Mouse (Mus musculus) myocyte (in vitro differentiated cells): ENCODE data around the gene Zfp697. TPM values are rescaled to one million over a fixed set of nuclear protein-coding genes. Genes with fewer than 3 reads are reported as not detected.

Experiments used
- H3K27me3 ChIP-seq: one replicate; pipeline ENCODE4 v1.6.1; 2011; ENCODE audit not compliant: control insufficient read depth, insufficient read depth, insufficient read length
- H3K36me3 ChIP-seq: one replicate; pipeline ENCODE4 v1.6.1; 2011; ENCODE audit not compliant: control insufficient read depth, insufficient read depth
- H3K4me2 ChIP-seq: one replicate; pipeline ENCODE4 v1.6.1; 2011; ENCODE audit warnings: low read depth, control low read depth
- H3K4me3 ChIP-seq: one replicate; pipeline ENCODE4 v1.5.1; 2011; ENCODE audit warnings: mild to moderate bottlenecking, control low read depth, moderate library complexity
- H3K79me2 ChIP-seq: one replicate; pipeline ENCODE4 v1.6.1; 2011; ENCODE audit not compliant: control insufficient read depth, insufficient read depth
- H3ac ChIP-seq: one replicate; pipeline ENCODE4 v1.6.1; 2011; ENCODE audit not compliant: control insufficient read depth, insufficient read length
- CEBPB ChIP-seq: IDR thresholded peaks from 2 replicates; pipeline ENCODE4 v1.6.1; 2011; ENCODE audit warnings: mild to moderate bottlenecking, moderate library complexity; ENCODE audit not compliant: poor library complexity, insufficient read depth, severe bottlenecking
- E2F4 ChIP-seq: IDR thresholded peaks from one replicate; pipeline ENCODE4 v1.6.1; 2011; ENCODE audit warnings: mild to moderate bottlenecking, control low read depth, moderate library complexity; ENCODE audit not compliant: insufficient read depth
- MAX ChIP-seq: IDR thresholded peaks from one replicate; pipeline ENCODE4 v1.6.1; 2011; ENCODE audit warnings: low read depth, mild to moderate bottlenecking, control low read depth
- MYOD1 ChIP-seq, 3 experiments: IDR thresholded peaks; one replicate each; pipeline ENCODE4 v1.6.1; 2011; ENCODE audit warnings: control low read depth in 2 of 3, low read depth in 2 of 3, mild to moderate bottlenecking in 2 of 3, moderate library complexity in 1 of 3; ENCODE audit not compliant: insufficient read length in 2 of 3, control insufficient read depth in 1 of 3
- MYOG ChIP-seq, 3 experiments: IDR thresholded peaks; one replicate each; pipeline ENCODE4 v1.6.1; 2011; ENCODE audit warnings: control low read depth in 2 of 3, low read depth in 2 of 3, mild to moderate bottlenecking in 2 of 3; ENCODE audit not compliant: insufficient read length in 2 of 3, control insufficient read depth in 1 of 3, insufficient read depth in 1 of 3
- POLR2A ChIP-seq: IDR thresholded peaks from one replicate; pipeline ENCODE4 v1.6.1; 2011; ENCODE audit warnings: low read depth, mild to moderate bottlenecking, control low read depth, moderate library complexity; ENCODE audit not compliant: insufficient read length
- POLR2AphosphoS2 ChIP-seq: IDR thresholded peaks from one replicate; pipeline ENCODE4 v1.6.1; 2011; ENCODE audit warnings: low read depth, control low read depth; ENCODE audit not compliant: insufficient read length
- REST ChIP-seq: IDR thresholded peaks from one replicate; pipeline ENCODE4 v1.6.1; 2011; ENCODE audit warnings: mild to moderate bottlenecking, control low read depth, moderate library complexity; ENCODE audit not compliant: insufficient read depth, insufficient read length
- SRF ChIP-seq: IDR thresholded peaks from one replicate; pipeline ENCODE4 v1.6.1; 2011; ENCODE audit warnings: low read depth; ENCODE audit not compliant: control insufficient read depth, insufficient read length
- TCF12 ChIP-seq: IDR thresholded peaks from one replicate; pipeline ENCODE4 v1.6.1; 2011; ENCODE audit warnings: mild to moderate bottlenecking, control low read depth; ENCODE audit not compliant: poor library complexity, insufficient read depth, severe bottlenecking
- TCF3 ChIP-seq: IDR thresholded peaks from one replicate; pipeline ENCODE4 v1.6.1; 2011; ENCODE audit warnings: low read depth, control low read depth; ENCODE audit not compliant: insufficient read length
- USF1 ChIP-seq: IDR thresholded peaks from one replicate; pipeline ENCODE4 v1.6.1; 2011; ENCODE audit warnings: low read depth, mild to moderate bottlenecking, control low read depth, moderate library complexity
- polyA plus RNA-seq: library from polyadenylated mRNA; unstranded; fragments of >200 nt; fragmentation: generic; extraction: Trizol; gene quantifications from one replicate; pipeline ENCODE4 v1.2.1, GENCODE M21; 2012; ENCODE audit warnings: missing spikeins

The Zfp697 gene
- polyA plus RNA-seq, 1 experiment = 5.3 TPM

- Histone ChIP-seq H3K4me3 (no peak overlapping the region), H3K36me3 (no peaks in the 10 kb centered on the region), H3K27me3 (no peaks in the 10 kb centered on the region), H3K4me2 (peak overlapping the region; percentile 60), H3ac (no peak overlapping the region), H3K79me2 (no peaks in the 10 kb centered on the region)
- TF ChIP-seq POLR2A (no peak), MAX (no peak), TCF3 (no peak), POLR2AphosphoS2 (no peak), CEBPB (no peak), MYOG (IDR thresholded peaks at IDR 0.05; ENCODE audit: control insufficient read depth in 1 of 3, insufficient read depth in 1 of 3, insufficient read length in 2 of 3, low read depth in 2 of 3) (no peak), TCF12 (no peak), MYOD1 (IDR thresholded peaks at IDR 0.05; ENCODE audit: control insufficient read depth in 1 of 3, insufficient read length in 2 of 3, low read depth in 2 of 3) (no peak), E2F4 (no peak), SRF (no peak), USF1 (no peak), REST (no peak)
Observed at GRCm38 (mm10) chr3:98356026-98356365, 26.3 kb upstream of the Zfp697 start.

- no peaks in the 10 kb centered on the region for H3K79me2 ChIP-seq
- no peak overlapping the region for H3K4me3 ChIP-seq
- no peak overlapping the region for H3K4me2 ChIP-seq
- no peaks in the 10 kb centered on the region for H3K36me3 ChIP-seq
- TF ChIP-seq E2F4 = no peak
- peak; percentile 69 for TF ChIP-seq USF1
- H3ac ChIP-seq = no peak overlapping the region
- no peaks in the 10 kb centered on the region for H3K27me3 ChIP-seq
Observed at GRCm38 (mm10) chr3:98356632-98357370, 25.5 kb upstream of the Zfp697 start.

GRCm38 (mm10) chr3:98362753-98363152 lies 19.5 kb upstream of the Zfp697 start:
- TF ChIP-seq TCF12 (no peak), REST (no peak), USF1 (no peak), CEBPB (no peak), MAX (no peak), MYOG (IDR thresholded peaks at IDR 0.05; ENCODE audit: control insufficient read depth in 1 of 3, insufficient read depth in 1 of 3, insufficient read length in 2 of 3, low read depth in 2 of 3) (no peak)
- no peak overlapping the region for H3K4me2 ChIP-seq
- H3K36me3 ChIP-seq = no peaks in the 10 kb centered on the region
- no peaks in the 10 kb centered on the region for H3K79me2 ChIP-seq
- H3K27me3 ChIP-seq = no peaks in the 10 kb centered on the region
- H3K4me3 ChIP-seq = no peak overlapping the region
- H3ac ChIP-seq = no peak overlapping the region

- Histone ChIP-seq H3ac (no peak overlapping the region), H3K36me3 (no peaks in the 10 kb centered on the region), H3K27me3 (no peaks in the 10 kb centered on the region), H3K4me2 (no peak overlapping the region), H3K4me3 (no peak overlapping the region), H3K79me2 (no peaks in the 10 kb centered on the region)
- TF ChIP-seq E2F4 (no peak), USF1 (no peak), SRF (no peak), MYOD1 (IDR thresholded peaks at IDR 0.05; ENCODE audit: control insufficient read depth in 1 of 3, insufficient read length in 2 of 3, low read depth in 2 of 3) (no peak), TCF3 (no peak), POLR2AphosphoS2 (no peak), TCF12 (no peak), POLR2A (no peak), REST (no peak), MAX (no peak), MYOG (IDR thresholded peaks at IDR 0.05; ENCODE audit: control insufficient read depth in 1 of 3, insufficient read depth in 1 of 3, insufficient read length in 2 of 3, low read depth in 2 of 3) (no peak)
Observed at GRCm38 (mm10) chr3:98366086-98366485, 16.2 kb upstream of the Zfp697 start.

GRCm38 (mm10) chr3:98366823-98367222 lies 15.4 kb upstream of the Zfp697 start:
- Histone ChIP-seq H3K79me2 (no peaks in the 10 kb centered on the region), H3K4me3 (no peak overlapping the region), H3ac (no peak overlapping the region), H3K4me2 (no peak overlapping the region), H3K36me3 (no peaks in the 10 kb centered on the region), H3K27me3 (no peaks in the 10 kb centered on the region)
- TF ChIP-seq MYOG (IDR thresholded peaks at IDR 0.05; ENCODE audit: control insufficient read depth in 1 of 3, insufficient read depth in 1 of 3, insufficient read length in 2 of 3, low read depth in 2 of 3) (no peak), E2F4 (no peak), TCF12 (no peak), TCF3 (no peak), CEBPB (no peak), MAX (no peak), POLR2AphosphoS2 (no peak), SRF (no peak), USF1 (no peak), MYOD1 (IDR thresholded peaks at IDR 0.05; ENCODE audit: control insufficient read depth in 1 of 3, insufficient read length in 2 of 3, low read depth in 2 of 3) (no peak), POLR2A (no peak), REST (no peak)
